Mouse (Mus musculus): ENCODE measurements around the gene Gan.

GRCm38 (mm10) chr8:117115676-117116446, 42.1 kb upstream of the Gan start:
- TF ChIP-seq USF2 (conservative IDR thresholded peaks at IDR 0.05; ENCODE audit: low read depth, low read length) (no peak), SMC3 (IDR thresholded peaks at IDR 0.05; ENCODE audit: low read depth, low read length) (no peak), POLR2A (IDR thresholded peaks at IDR 0.05; ENCODE audit: low read depth, low read length) (no peak), MXI1 (IDR thresholded peaks at IDR 0.05; ENCODE audit: low read depth, low read length) (no peak), TBP (conservative IDR thresholded peaks at IDR 0.05; ENCODE audit: low read depth, low read length) (no peak), CTCF (conservative IDR thresholded peaks at IDR 0.05 in 1 of 2, IDR thresholded peaks at IDR 0.05 in 1 of 2; ENCODE audit: low read depth in 2 of 2, low read length in 2 of 2) (peak in 1 of 2 experiments; percentile 30; a peak in 2 of 4 replicates), ZNF384 (IDR thresholded peaks at IDR 0.05; ENCODE audit: low read depth, low read length) (no peak), IRF4 (IDR thresholded peaks at IDR 0.05; ENCODE audit: low read depth, low read length) (no peak), SIN3A (IDR thresholded peaks at IDR 0.05; ENCODE audit: low read length) (no peak)

All from CH12.LX (cell line).